Mouse (Mus musculus) lung, postnatal 0 days (tissue): ENCODE measurements around the gene Pllp. TPM values are rescaled to one million over a fixed set of nuclear protein-coding genes. Genes with fewer than 3 reads are reported as not detected.
A peak's percentile ranks its signal among the peaks of the same experiment; 100 is the strongest.

Experiments
- ATAC-seq: fragments of 200-750 bp; cut with Nextera tagmentation; 2 replicates; pipeline ENCODE4 v1.8.0; 2017; ENCODE audit warnings: moderate library complexity
- DNase-seq: peaks from one replicate; pipeline ENCODE4 v3.0.0-alpha.2; 2016; ENCODE audit warnings: low spot score
- H3K27ac ChIP-seq: fragments of 300-500 bp; sonication (generic); 2 replicates; pipeline ENCODE4 v1.5.1; 2014; ENCODE audit warnings: antibody characterized with exemption, mild to moderate bottlenecking, low read length, mixed read lengths
- H3K27me3 ChIP-seq: fragments of 300-500 bp; sonication (generic); replicated peaks from 2 replicates; pipeline ENCODE4 v1.6.1; 2014; ENCODE audit warnings: low read length, mixed read lengths; ENCODE audit not compliant: insufficient read depth
- H3K36me3 ChIP-seq: fragments of 300-500 bp; sonication (generic); 2 replicates; pipeline ENCODE4 v1.6.1; 2014; ENCODE audit warnings: low read length, mixed read lengths; ENCODE audit not compliant: insufficient read depth
- H3K4me1 ChIP-seq: fragments of 300-500 bp; sonication (generic); 2 replicates; pipeline ENCODE4 v1.6.1; 2014; ENCODE audit warnings: antibody characterized with exemption, low read depth, low read length, mixed read lengths; ENCODE audit not compliant: insufficient read depth
- H3K4me2 ChIP-seq: fragments of 300-500 bp; sonication (generic); replicated peaks from 2 replicates; pipeline ENCODE4 v1.6.1; 2014; ENCODE audit warnings: low read depth, mild to moderate bottlenecking, low read length, moderate library complexity, mixed read lengths
- H3K4me3 ChIP-seq: fragments of 300-500 bp; sonication (generic); 2 replicates; pipeline ENCODE4 v1.5.1; 2014; ENCODE audit warnings: low read depth, low read length
- H3K9ac ChIP-seq: fragments of 300-500 bp; sonication (generic); replicated peaks from 2 replicates; pipeline ENCODE4 v1.6.1; 2014; ENCODE audit warnings: low read depth, mild to moderate bottlenecking
- H3K9me3 ChIP-seq: fragments of 300-500 bp; sonication (generic); 2 replicates; pipeline ENCODE4 v1.6.1; 2016; ENCODE audit warnings: low read length, mixed read lengths
- CTCF ChIP-seq: IDR thresholded peaks from 2 replicates; pipeline ENCODE4 v1.5.1; 2016; ENCODE audit warnings: antibody characterized with exemption, mild to moderate bottlenecking
- EP300 ChIP-seq: IDR thresholded peaks from 2 replicates; pipeline ENCODE4 v1.6.1; 2016; ENCODE audit warnings: antibody characterized with exemption, mild to moderate bottlenecking, control low read depth
- WGBS: fragments of 180-500 bp; shearing (Covaris S2); extraction: QIAGEN DNeasy Blood & Tissue Kit; methylation state at CpG from one replicate; pipeline ENCODE4 v1.1.7; 2014; 5-methylcytosine and 5-hydroxymethylcytosine counted together
- polyA plus RNA-seq: library from polyadenylated mRNA; unstranded; fragments of >200 nt; fragmentation: Nextera tagmentation; extraction: Ambion mirVana; gene quantifications from 2 replicates; pipeline ENCODE4 v1.2.1, GENCODE M21; 2015

The Pllp gene
- polyA plus RNA-seq, 1 experiment from 2014 or later: 29.1 TPM

DNA sequence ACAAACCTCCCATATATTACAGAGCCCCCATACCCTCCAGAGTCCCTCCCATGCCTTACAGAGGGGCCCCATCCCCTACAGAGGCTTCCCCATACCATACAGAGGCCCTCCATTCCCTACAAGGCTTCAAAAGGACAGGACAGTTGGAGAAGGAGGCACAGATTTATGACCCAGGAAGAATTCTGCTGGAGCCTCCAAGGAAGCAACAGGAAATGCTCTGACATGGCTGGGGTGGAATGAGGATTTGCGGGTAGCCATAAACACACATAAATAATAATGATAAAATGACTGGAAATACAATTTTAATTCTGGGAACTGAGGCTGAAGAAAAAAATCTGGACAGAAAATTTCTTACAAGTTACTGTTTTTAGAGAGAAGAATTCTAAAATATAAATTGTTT lies 20.8 kb upstream of the Pllp start:
- Histone ChIP-seq H3K4me1 (no peaks in the 10 kb centered on the region), H3K9ac (no peak overlapping the region), H3K36me3 (no peaks in the 10 kb centered on the region), H3K27ac (no peak overlapping the region), H3K27me3 (no peaks in the 10 kb centered on the region), H3K4me3 (no peak overlapping the region), H3K4me2 (no peak overlapping the region), H3K9me3 (no peaks in the 10 kb centered on the region)
- DNase-seq (no peak), ATAC-seq (no peak)
- no peak for TF ChIP-seq CTCF
- WGBS: 68% methylated on average over 1 of the region's 1 CpGs

DNA sequence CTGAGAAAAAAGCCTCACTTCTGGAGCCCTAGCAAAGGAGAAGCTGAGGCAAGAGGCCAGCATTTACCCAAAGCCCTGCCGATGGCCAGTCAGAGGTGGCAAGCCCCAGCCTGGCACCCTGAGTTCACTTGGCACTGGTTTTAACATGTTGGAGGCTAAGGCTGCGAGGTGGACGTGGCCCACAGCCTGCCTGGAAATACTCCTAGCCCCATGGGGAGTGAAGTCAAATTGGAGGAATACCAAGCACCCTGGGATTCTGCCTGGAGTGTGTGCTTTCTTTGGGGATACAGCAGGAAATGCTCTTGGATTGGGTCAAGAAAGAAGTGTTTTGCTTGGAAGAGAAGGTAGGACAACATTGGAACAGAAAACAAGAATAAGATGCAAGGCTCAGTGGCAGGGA lies 19.8 kb upstream of the Pllp start:
- no peak overlapping the region for H3K9ac ChIP-seq
- TF ChIP-seq CTCF: no peak
- no peak for TF ChIP-seq EP300

DNA sequence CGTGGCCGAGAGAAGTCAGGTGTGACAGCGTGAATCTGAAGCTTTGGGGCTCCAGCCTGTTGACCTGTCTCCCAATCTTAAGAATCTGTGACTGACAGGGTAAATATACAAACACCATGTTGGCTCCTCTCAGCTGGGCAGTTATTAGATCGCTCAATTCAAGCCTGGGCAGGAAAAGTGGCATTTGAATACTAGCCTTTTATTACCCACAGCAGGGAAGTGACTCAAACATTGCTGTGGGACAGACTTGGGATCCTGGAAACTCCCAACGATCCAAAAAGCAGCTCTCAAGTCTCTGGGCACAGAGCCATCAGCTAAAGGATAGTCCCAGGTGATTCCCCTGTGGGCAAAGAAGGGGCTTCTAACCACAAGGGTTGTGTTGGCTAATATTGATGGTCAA lies 18.5 kb upstream of the Pllp start:
- Histone ChIP-seq H3K9me3 (no peaks in the 10 kb centered on the region), H3K36me3 (no peaks in the 10 kb centered on the region), H3K4me3 (no peak overlapping the region), H3K27me3 (no peaks in the 10 kb centered on the region), H3K4me1 (no peaks in the 10 kb centered on the region), H3K27ac (no peak overlapping the region), H3K9ac (no peak overlapping the region), H3K4me2 (no peak overlapping the region)
- 32% methylated on average over 5 of the region's 5 CpGs for WGBS
- ATAC-seq (no peak), DNase-seq (no peak)
- TF ChIP-seq EP300 (no peak), CTCF (no peak)

More for the DNA sequence above, 19.8 kb upstream of the Pllp start:
- Histone ChIP-seq H3K27ac (no peak overlapping the region), H3K4me2 (no peak overlapping the region), H3K4me1 (no peaks in the 10 kb centered on the region), H3K9me3 (no peaks in the 10 kb centered on the region), H3K4me3 (no peak overlapping the region), H3K27me3 (no peaks in the 10 kb centered on the region), H3K36me3 (no peaks in the 10 kb centered on the region)
- ATAC-seq (no peak), DNase-seq (no peak)
- 82% methylated on average over 3 of the region's 3 CpGs for WGBS

DNA sequence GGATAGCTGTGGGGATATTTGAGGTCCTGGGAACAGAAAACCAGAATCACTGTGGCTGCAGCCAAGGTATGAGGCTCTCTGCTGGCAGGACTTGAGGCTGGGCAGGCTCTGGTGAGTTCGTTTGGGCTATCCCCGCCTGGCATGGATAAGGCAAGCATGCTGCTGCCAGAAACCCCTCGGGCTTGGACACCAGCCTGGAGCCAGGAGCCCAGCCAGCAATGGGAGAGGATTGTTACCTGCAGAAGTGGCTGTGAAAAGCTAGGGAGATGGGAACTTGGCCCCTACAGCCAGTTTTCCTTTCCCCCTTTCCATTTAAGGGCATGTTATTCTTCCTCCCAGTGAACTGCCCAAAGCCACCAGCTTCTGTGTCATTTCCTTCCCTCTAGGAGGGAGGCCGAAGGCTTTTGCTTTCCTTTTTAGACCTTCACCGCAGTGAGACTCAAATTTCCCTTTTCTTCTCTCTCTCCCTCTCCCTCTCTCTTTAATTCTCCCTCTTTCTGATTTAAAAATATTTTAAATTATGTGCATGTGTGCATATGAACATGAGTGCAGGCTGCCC lies 15.2 kb upstream of the Pllp start:
- Histone ChIP-seq H3K27me3 (no peaks in the 10 kb centered on the region), H3K4me1 (peaks cover 3% of the 10 kb centered on the region; the same call in 1 of the 2 replicates), H3K9ac (no peak overlapping the region), H3K27ac (peak overlapping the region; percentile 1; the same call in 1 of the 2 replicates), H3K9me3 (no peaks in the 10 kb centered on the region), H3K4me3 (no peak overlapping the region), H3K4me2 (no peak overlapping the region), H3K36me3 (no peaks in the 10 kb centered on the region)
- DNase-seq (peak; percentile 56), ATAC-seq (peak; percentile 26; the same call in 1 of the 2 replicates)
- TF ChIP-seq CTCF: no peak
- WGBS: 49% methylated on average over 5 of the region's 5 CpGs

DNA sequence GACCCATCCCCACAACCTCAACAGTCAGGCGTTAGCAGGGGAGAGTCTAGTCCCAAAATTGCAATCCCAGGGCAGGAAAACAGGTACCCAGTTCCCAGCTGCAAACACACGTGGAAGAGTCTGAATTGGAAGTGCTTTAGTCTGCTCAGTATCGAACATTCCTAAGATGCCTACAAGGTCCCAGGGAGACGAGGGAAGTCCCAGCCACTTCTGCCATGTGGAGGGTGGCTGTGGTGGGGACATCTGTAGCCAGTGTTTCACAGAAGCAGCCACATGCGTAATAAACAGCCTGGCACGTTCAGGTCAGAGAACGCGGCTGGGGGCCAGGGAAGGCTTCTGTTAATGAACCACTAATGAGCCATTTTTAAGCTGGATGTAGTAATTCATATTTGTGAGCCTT lies 14.3 kb upstream of the Pllp start:
- 56% methylated on average over 8 of the region's 8 CpGs for WGBS
- Histone ChIP-seq H3K4me1 (peaks cover 3% of the 10 kb centered on the region; the same call in 1 of the 2 replicates), H3K9me3 (no peaks in the 10 kb centered on the region), H3K27ac (no peak overlapping the region), H3K36me3 (no peaks in the 10 kb centered on the region), H3K27me3 (no peaks in the 10 kb centered on the region), H3K4me2 (no peak overlapping the region), H3K9ac (no peak overlapping the region), H3K4me3 (no peak overlapping the region)
- no peak for TF ChIP-seq EP300
- TF ChIP-seq CTCF: no peak
- DNase-seq (no peak), ATAC-seq (no peak)

DNA sequence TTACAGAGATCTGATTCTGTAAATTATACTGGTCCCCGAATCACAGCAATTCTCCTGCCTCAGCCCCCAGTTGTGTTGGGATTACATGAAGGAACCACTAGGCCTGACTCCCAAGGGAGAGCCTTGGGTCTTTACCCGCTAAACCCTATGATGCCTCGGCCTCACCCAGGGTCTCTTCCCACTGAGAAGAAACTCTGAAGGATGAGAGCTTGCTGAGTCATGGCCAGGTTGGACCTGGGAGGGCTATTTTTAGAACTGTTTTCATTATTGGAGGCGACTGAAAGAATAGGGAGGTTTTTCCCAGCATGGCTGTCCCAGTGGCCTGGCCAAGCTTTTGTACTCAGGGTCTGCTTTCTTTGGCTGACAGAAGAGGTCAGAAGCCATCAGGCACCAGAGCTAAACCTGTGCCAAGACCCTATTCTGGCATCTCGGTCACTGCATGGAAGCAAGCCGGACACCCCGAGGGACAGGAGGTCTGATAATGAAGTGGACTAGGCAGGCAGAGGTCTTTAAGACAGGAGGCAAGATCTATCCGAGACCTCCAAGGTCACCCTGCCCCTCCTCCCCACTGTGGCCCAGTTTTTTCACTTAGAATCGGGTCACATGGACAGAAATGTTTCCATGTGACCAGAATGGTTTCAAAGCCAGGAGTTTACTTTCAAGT lies 10.8 kb upstream of the Pllp start:
- DNase-seq: no peak
- peaks cover 3% of the 10 kb centered on the region; the same call in 1 of the 2 replicates for H3K4me1 ChIP-seq
- ATAC-seq: no peak
- no peak overlapping the region for H3K9ac ChIP-seq
- no peak overlapping the region for H3K4me2 ChIP-seq
- TF ChIP-seq CTCF: no peak
- H3K27ac ChIP-seq: no peak overlapping the region
- 67% methylated on average over 9 of the region's 9 CpGs for WGBS
- H3K27me3 ChIP-seq: no peaks in the 10 kb centered on the region
- no peak overlapping the region for H3K4me3 ChIP-seq
- no peaks in the 10 kb centered on the region for H3K36me3 ChIP-seq
- no peaks in the 10 kb centered on the region for H3K9me3 ChIP-seq
